In the genomic region with DNA sequence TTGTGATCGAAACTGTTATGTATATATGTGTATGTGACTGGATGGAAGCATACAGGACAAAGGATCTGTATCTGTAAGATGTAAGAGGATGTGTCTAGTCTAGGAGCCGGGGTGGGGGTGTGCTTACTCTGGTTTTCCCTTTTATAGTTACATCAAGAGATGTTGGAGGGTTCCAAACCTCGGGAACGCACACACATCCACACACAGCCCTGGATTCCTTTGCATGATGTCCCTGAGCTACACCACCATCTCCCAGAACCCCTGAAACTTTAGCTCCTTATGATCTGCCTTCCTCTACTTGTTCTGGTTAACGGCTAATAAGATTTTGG, we compare ENCODE assay signal across 8 mouse cellular contexts. TPM values are rescaled to one million over a fixed set of nuclear protein-coding genes. Genes with fewer than 3 reads are reported as not detected.
DNase-seq lines count a peak whose midpoint lies in the region; ATAC-seq and TF ChIP-seq lines count a peak whose summit lies in the region.

No protein-coding gene starts in this region.

- no peak for TF ChIP-seq EP300 in stomach, postnatal 0 days (optimal IDR thresholded peaks at IDR 0.05)

- H3K9ac ChIP-seq in forebrain, embryonic 13.5 days, result no peak overlapping the region
- no peak overlapping the region for H3K9ac ChIP-seq in forebrain, embryonic 14.5 days (ENCODE audit: low read length)
- no peak overlapping the region for H3K9ac ChIP-seq in midbrain, embryonic 13.5 days (replicated peaks)
- 0 out of 2 replicates have a peak overlapping the region, but pooled peaks have one; percentile 27 for H3K9ac ChIP-seq in limb, embryonic 12.5 days (replicated peaks)
- peak overlapping the region; percentile 69; the same call in 1 of the 2 replicates for H3K9ac ChIP-seq in stomach, postnatal 0 days (ENCODE audit: low read length)

- no peak for DNase-seq in forebrain, embryonic 14.5 days (ENCODE audit: low spot score)
- no peak for DNase-seq in midbrain, embryonic 10.5 days (ENCODE audit: low spot score)
- DNase-seq in stomach, postnatal 0 days (ENCODE audit: low spot score), result no peak
- DNase-seq in cerebellum, postnatal 4 days (ENCODE audit: low spot score in 2 of 2), result no peak

- H3K4me1 ChIP-seq in forebrain, embryonic 13.5 days, result peaks cover 35% of the 10 kb centered on the region
- H3K4me1 ChIP-seq in forebrain, embryonic 14.5 days (ENCODE audit: control insufficient read depth, insufficient read depth, low read length), result peaks cover 12% of the 10 kb centered on the region; the same call in 1 of the 2 replicates
- peaks cover 28% of the 10 kb centered on the region for H3K4me1 ChIP-seq in midbrain, embryonic 10.5 days
- peaks cover 22% of the 10 kb centered on the region for H3K4me1 ChIP-seq in midbrain, embryonic 13.5 days (replicated peaks)
- peaks cover 51% of the 10 kb centered on the region for H3K4me1 ChIP-seq in limb, embryonic 12.5 days (replicated peaks)
- H3K4me1 ChIP-seq in stomach, postnatal 0 days (replicated peaks; ENCODE audit: control insufficient read depth, insufficient read depth), result peaks cover 31% of the 10 kb centered on the region

- TF ChIP-seq CTCF in stomach, postnatal 0 days (IDR thresholded peaks at IDR 0.05; ENCODE audit: low read depth), result no peak

- ATAC-seq in forebrain, embryonic 13.5 days, result no peak
- ATAC-seq in forebrain, embryonic 14.5 days, result no peak
- ATAC-seq in midbrain, embryonic 13.5 days, result no peak
- no peak for ATAC-seq in limb, embryonic 12.5 days (ENCODE audit: insufficient number of reproducible peaks, insufficient read depth, low FRiP score, low TSS enrichment, low read depth)
- ATAC-seq in stomach, postnatal 0 days (ENCODE audit: low FRiP score, low TSS enrichment), result no peak
- no peak for ATAC-seq in CD4-positive, CD25-positive, alpha-beta regulatory T cell, adult 4 months

- peak overlapping the region; percentile 16; the same call in 1 of the 2 replicates for H3K4me2 ChIP-seq in forebrain, embryonic 13.5 days
- no peak overlapping the region; the same call in 1 of the 2 replicates for H3K4me2 ChIP-seq in forebrain, embryonic 14.5 days (ENCODE audit: low read length)
- no peak overlapping the region for H3K4me2 ChIP-seq in midbrain, embryonic 13.5 days (replicated peaks)
- peak overlapping the region; percentile 81 for H3K4me2 ChIP-seq in limb, embryonic 12.5 days
- H3K4me2 ChIP-seq in stomach, postnatal 0 days (replicated peaks; ENCODE audit: low read depth), result peak overlapping the region; percentile 75

- no peaks in the 10 kb centered on the region for H3K9me3 ChIP-seq in forebrain, embryonic 13.5 days (replicated peaks)
- no peaks in the 10 kb centered on the region for H3K9me3 ChIP-seq in forebrain, embryonic 14.5 days (replicated peaks; ENCODE audit: control insufficient read depth, low read length)
- H3K9me3 ChIP-seq in midbrain, embryonic 10.5 days (replicated peaks), result no peaks in the 10 kb centered on the region
- no peaks in the 10 kb centered on the region for H3K9me3 ChIP-seq in midbrain, embryonic 13.5 days
- no peaks in the 10 kb centered on the region for H3K9me3 ChIP-seq in limb, embryonic 12.5 days
- H3K9me3 ChIP-seq in stomach, postnatal 0 days (ENCODE audit: control insufficient read depth, low read length), result no peaks in the 10 kb centered on the region

- 90% methylated on average over 5 of the region's 5 CpGs for WGBS in forebrain, embryonic 13.5 days
- 94% methylated on average over 5 of the region's 5 CpGs for WGBS in forebrain, embryonic 14.5 days
- 89% methylated on average over 5 of the region's 5 CpGs for WGBS in midbrain, embryonic 10.5 days
- 95% methylated on average over 5 of the region's 5 CpGs for WGBS in midbrain, embryonic 13.5 days
- 80% methylated on average over 5 of the region's 5 CpGs for WGBS in limb, embryonic 12.5 days
- 57% methylated on average over 5 of the region's 5 CpGs for WGBS in stomach, postnatal 0 days

- H3K27ac ChIP-seq in forebrain, embryonic 13.5 days, result no peak overlapping the region
- H3K27ac ChIP-seq in forebrain, embryonic 14.5 days (ENCODE audit: low read depth, low read length), result no peak overlapping the region
- H3K27ac ChIP-seq in midbrain, embryonic 10.5 days (replicated peaks), result no peak overlapping the region
- no peak overlapping the region for H3K27ac ChIP-seq in midbrain, embryonic 13.5 days
- H3K27ac ChIP-seq in limb, embryonic 12.5 days, result peak overlapping the region; percentile 98
- H3K27ac ChIP-seq in stomach, postnatal 0 days (replicated peaks), result peak overlapping the region; percentile 84

- H3K27me3 ChIP-seq in forebrain, embryonic 13.5 days, result peaks cover 10% of the 10 kb centered on the region; the same call in 1 of the 2 replicates
- H3K27me3 ChIP-seq in forebrain, embryonic 14.5 days (replicated peaks; ENCODE audit: control insufficient read depth, insufficient read depth, low read length), result no peaks in the 10 kb centered on the region
- peaks cover 10% of the 10 kb centered on the region for H3K27me3 ChIP-seq in midbrain, embryonic 10.5 days (ENCODE audit: low read depth, poor library complexity, severe bottlenecking)
- peaks cover 12% of the 10 kb centered on the region; the same call in 1 of the 2 replicates for H3K27me3 ChIP-seq in midbrain, embryonic 13.5 days
- no peaks in the 10 kb centered on the region for H3K27me3 ChIP-seq in limb, embryonic 12.5 days
- H3K27me3 ChIP-seq in stomach, postnatal 0 days (ENCODE audit: control insufficient read depth, insufficient read depth, low read length), result no peaks in the 10 kb centered on the region

- H3K4me3 ChIP-seq in forebrain, embryonic 13.5 days, result no peak overlapping the region
- H3K4me3 ChIP-seq in forebrain, embryonic 14.5 days (ENCODE audit: low read depth, low read length), result no peak overlapping the region
- H3K4me3 ChIP-seq in midbrain, embryonic 10.5 days, result 0 out of 2 replicates have a peak overlapping the region, but pooled peaks have one; percentile 7
- no peak overlapping the region for H3K4me3 ChIP-seq in midbrain, embryonic 13.5 days (replicated peaks)
- peak overlapping the region; percentile 54 for H3K4me3 ChIP-seq in limb, embryonic 12.5 days (replicated peaks)
- peak overlapping the region; percentile 43; the same call in 1 of the 2 replicates for H3K4me3 ChIP-seq in stomach, postnatal 0 days (ENCODE audit: low read depth, low read length)

- no peaks in the 10 kb centered on the region for H3K36me3 ChIP-seq in forebrain, embryonic 13.5 days (ENCODE audit: poor library complexity, severe bottlenecking)
- H3K36me3 ChIP-seq in forebrain, embryonic 14.5 days (ENCODE audit: control insufficient read depth, insufficient read depth, low read length), result no peaks in the 10 kb centered on the region
- peaks cover 24% of the 10 kb centered on the region for H3K36me3 ChIP-seq in midbrain, embryonic 10.5 days
- no peaks in the 10 kb centered on the region for H3K36me3 ChIP-seq in midbrain, embryonic 13.5 days
- H3K36me3 ChIP-seq in limb, embryonic 12.5 days, result peaks cover 36% of the 10 kb centered on the region
- no peaks in the 10 kb centered on the region for H3K36me3 ChIP-seq in stomach, postnatal 0 days (ENCODE audit: control insufficient read depth, insufficient read depth, low read length)

RNA-seq across cellular contexts. Expression of a gene that starts 1.7 kb away (rescaled TPM):
- polyA plus RNA-seq in forebrain, embryonic 13.5 days (2015; fragmentation: Nextera tagmentation; extraction: Ambion mirVana), result 8.6 and 10.0 TPM in 2 replicates
- polyA plus RNA-seq in forebrain, embryonic 14.5 days (2014; fragmentation: Nextera tagmentation; extraction: Ambion mirVana), result 15.2 and 15.8 TPM in 2 replicates
- 17.7 and 20.7 TPM in 2 replicates for polyA plus RNA-seq in midbrain, embryonic 10.5 days (2016; fragmentation: Nextera tagmentation; extraction: Ambion mirVana)
- 14.3 and 17.1 TPM in 2 replicates for polyA plus RNA-seq in midbrain, embryonic 13.5 days (2015; fragmentation: Nextera tagmentation; extraction: Ambion mirVana)
- polyA plus RNA-seq in limb, embryonic 12.5 days (2016; fragmentation: Nextera tagmentation; extraction: Ambion mirVana), result 43.2 and 43.7 TPM in 2 replicates
- polyA plus RNA-seq in stomach, postnatal 0 days (2015; fragmentation: Nextera tagmentation; extraction: Ambion mirVana), result 31.3 and 42.4 TPM in 2 replicates
- 1 to 10 TPM; 4.4 to 6.1 TPM for polyA plus RNA-seq in CD4-positive, CD25-positive, alpha-beta regulatory T cell, adult 4 months (2017; shearing (Covaris generic))

RNA-seq across cellular contexts. Expression of a gene that starts 19.6 kb away (rescaled TPM):
- 433 and 441 TPM in 2 replicates for polyA plus RNA-seq in forebrain, embryonic 13.5 days (2015; fragmentation: Nextera tagmentation; extraction: Ambion mirVana)
- 340 and 341 TPM in 2 replicates for polyA plus RNA-seq in forebrain, embryonic 14.5 days (2014; fragmentation: Nextera tagmentation; extraction: Ambion mirVana)
- polyA plus RNA-seq in midbrain, embryonic 10.5 days (2016; fragmentation: Nextera tagmentation; extraction: Ambion mirVana), result 363 and 422 TPM in 2 replicates
- 534 and 547 TPM in 2 replicates for polyA plus RNA-seq in midbrain, embryonic 13.5 days (2015; fragmentation: Nextera tagmentation; extraction: Ambion mirVana)
- 335 and 351 TPM in 2 replicates for polyA plus RNA-seq in limb, embryonic 12.5 days (2016; fragmentation: Nextera tagmentation; extraction: Ambion mirVana)
- polyA plus RNA-seq in stomach, postnatal 0 days (2015; fragmentation: Nextera tagmentation; extraction: Ambion mirVana), result 164 TPM in 2 replicates
- 100 to 1,000 TPM; 257 to 400 TPM for polyA plus RNA-seq in CD4-positive, CD25-positive, alpha-beta regulatory T cell, adult 4 months (2017; shearing (Covaris generic))

RNA-seq across cellular contexts. Expression of a gene that starts 30.4 kb away (rescaled TPM):
- 27.3 and 29.0 TPM in 2 replicates for polyA plus RNA-seq in forebrain, embryonic 13.5 days (2015; fragmentation: Nextera tagmentation; extraction: Ambion mirVana)
- polyA plus RNA-seq in forebrain, embryonic 14.5 days (2014; fragmentation: Nextera tagmentation; extraction: Ambion mirVana), result 35.6 and 37.2 TPM in 2 replicates
- 24.6 and 29.4 TPM in 2 replicates for polyA plus RNA-seq in midbrain, embryonic 10.5 days (2016; fragmentation: Nextera tagmentation; extraction: Ambion mirVana)
- polyA plus RNA-seq in midbrain, embryonic 13.5 days (2015; fragmentation: Nextera tagmentation; extraction: Ambion mirVana), result 28.6 and 36.2 TPM in 2 replicates
- polyA plus RNA-seq in limb, embryonic 12.5 days (2016; fragmentation: Nextera tagmentation; extraction: Ambion mirVana), result 28.1 and 28.7 TPM in 2 replicates
- 17.1 and 20.3 TPM in 2 replicates for polyA plus RNA-seq in stomach, postnatal 0 days (2015; fragmentation: Nextera tagmentation; extraction: Ambion mirVana)
- 1 to 10 TPM; 6.3 to 8.9 TPM for polyA plus RNA-seq in CD4-positive, CD25-positive, alpha-beta regulatory T cell, adult 4 months (2017; shearing (Covaris generic))

RNA-seq across cellular contexts. Expression of a gene that starts 44.4 kb away (rescaled TPM):
- 779 and 868 TPM in 2 replicates for polyA plus RNA-seq in forebrain, embryonic 13.5 days (2015; fragmentation: Nextera tagmentation; extraction: Ambion mirVana)
- polyA plus RNA-seq in forebrain, embryonic 14.5 days (2014; fragmentation: Nextera tagmentation; extraction: Ambion mirVana), result 624 and 885 TPM in 2 replicates
- 699 and 827 TPM in 2 replicates for polyA plus RNA-seq in midbrain, embryonic 10.5 days (2016; fragmentation: Nextera tagmentation; extraction: Ambion mirVana)
- 704 and 707 TPM in 2 replicates for polyA plus RNA-seq in midbrain, embryonic 13.5 days (2015; fragmentation: Nextera tagmentation; extraction: Ambion mirVana)
- polyA plus RNA-seq in limb, embryonic 12.5 days (2016; fragmentation: Nextera tagmentation; extraction: Ambion mirVana), result 1,001 and 1,020 TPM in 2 replicates
- 1,008 and 1,055 TPM in 2 replicates for polyA plus RNA-seq in stomach, postnatal 0 days (2015; fragmentation: Nextera tagmentation; extraction: Ambion mirVana)
- 1,000 to 10,000 TPM; 1,453 to 2,471 TPM for polyA plus RNA-seq in CD4-positive, CD25-positive, alpha-beta regulatory T cell, adult 4 months (2017; shearing (Covaris generic))

RNA-seq across cellular contexts. Expression of a gene that starts 44.4 kb away (rescaled TPM):
- 473 and 507 TPM in 2 replicates for polyA plus RNA-seq in forebrain, embryonic 13.5 days (2015; fragmentation: Nextera tagmentation; extraction: Ambion mirVana)
- polyA plus RNA-seq in forebrain, embryonic 14.5 days (2014; fragmentation: Nextera tagmentation; extraction: Ambion mirVana), result 461 and 608 TPM in 2 replicates
- 496 and 518 TPM in 2 replicates for polyA plus RNA-seq in midbrain, embryonic 10.5 days (2016; fragmentation: Nextera tagmentation; extraction: Ambion mirVana)
- 482 and 516 TPM in 2 replicates for polyA plus RNA-seq in midbrain, embryonic 13.5 days (2015; fragmentation: Nextera tagmentation; extraction: Ambion mirVana)
- polyA plus RNA-seq in limb, embryonic 12.5 days (2016; fragmentation: Nextera tagmentation; extraction: Ambion mirVana), result 458 and 462 TPM in 2 replicates
- 497 TPM in 2 replicates for polyA plus RNA-seq in stomach, postnatal 0 days (2015; fragmentation: Nextera tagmentation; extraction: Ambion mirVana)
- 100 to 1,000 TPM; 377 to 404 TPM for polyA plus RNA-seq in CD4-positive, CD25-positive, alpha-beta regulatory T cell, adult 4 months (2017; shearing (Covaris generic))

Comparison
In these comparisons a context has a peak if more than half of its experiments do, and no peak if none do; other contexts are left out.
1. H3K4me2 ChIP-seq: peak in forebrain, embryonic 13.5 days (single experiment), limb, embryonic 12.5 days (single experiment) and stomach, postnatal 0 days (single experiment); none in forebrain, embryonic 14.5 days (single experiment) and midbrain, embryonic 13.5 days (single experiment).
2. H3K4me3 ChIP-seq: peak in midbrain, embryonic 10.5 days (single experiment), limb, embryonic 12.5 days (single experiment) and stomach, postnatal 0 days (single experiment); none in forebrain, embryonic 13.5 days (single experiment), forebrain, embryonic 14.5 days (single experiment) and midbrain, embryonic 13.5 days (single experiment).
3. H3K27ac ChIP-seq: peak in limb, embryonic 12.5 days (single experiment) and stomach, postnatal 0 days (single experiment); none in forebrain, embryonic 13.5 days (single experiment), forebrain, embryonic 14.5 days (single experiment), midbrain, embryonic 10.5 days (single experiment) and midbrain, embryonic 13.5 days (single experiment).
4. H3K9ac ChIP-seq: peak in limb, embryonic 12.5 days (single experiment) and stomach, postnatal 0 days (single experiment); none in forebrain, embryonic 13.5 days (single experiment), forebrain, embryonic 14.5 days (single experiment) and midbrain, embryonic 13.5 days (single experiment).